Mouse (Mus musculus): ENCODE results near the gene Olfr1328. TPM values are rescaled to one million over a fixed set of nuclear protein-coding genes. Genes with fewer than 3 reads are reported as not detected.
"Not testable (repeated sequence)": the region's sequence is repeated elsewhere in the genome, so short reads cannot be mapped to it uniquely, and the experiment has no call there.

The Olfr1328 gene
- total and polyA plus RNA-seq, 3 experiments = 1.2 to 1.5 (median 1.4) TPM

DNA sequence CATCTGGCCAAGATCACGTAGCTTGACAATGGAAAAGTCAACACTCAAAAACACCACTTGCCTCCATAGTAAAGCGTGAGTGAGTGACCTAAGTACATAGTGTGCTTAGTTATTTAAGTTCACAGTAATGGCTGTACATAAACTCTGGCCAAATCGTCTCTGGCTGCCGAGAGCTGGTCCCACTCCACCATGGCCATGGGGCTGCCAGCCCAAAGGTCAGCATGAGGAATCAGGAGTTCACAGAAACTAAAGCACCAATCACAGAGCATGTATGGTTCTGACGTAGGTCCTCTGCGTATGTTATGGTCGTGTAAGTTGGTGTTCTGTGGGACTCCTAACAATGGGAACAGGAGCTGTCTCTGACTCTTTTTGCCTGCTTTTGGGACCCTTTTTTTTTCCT is 20.4 kb upstream of the Olfr1328 start:
- Histone ChIP-seq H3K9ac (ENCODE audit: insufficient read depth, low read depth) (no peak overlapping the region), H3K27ac (ENCODE audit: insufficient read depth, low read depth) (no peak overlapping the region), H3K36me3 (replicated peaks in 1 of 2; ENCODE audit: control insufficient read depth in 1 of 2, insufficient read depth in 1 of 2, low read length in 1 of 2) (peaks cover 43 to 76% of the 10 kb centered on the region in 2 experiments), H3K27me3 (replicated peaks) (no peaks in the 10 kb centered on the region), H3K79me2 (replicated peaks; ENCODE audit: control insufficient read depth, extremely low read depth, insufficient read depth, poor library complexity, severe bottlenecking) (no peaks in the 10 kb centered on the region), H3K4me2 (ENCODE audit: insufficient read depth, low read depth, poor library complexity, severe bottlenecking) (no peak overlapping the region), H3K4me1 (ENCODE audit: control insufficient read depth in 1 of 2, insufficient read depth in 2 of 2) (peaks cover 0 to 7% of the 10 kb centered on the region in 2 experiments; a peak in 1 of 4 replicates), H3K9me3 (replicated peaks; ENCODE audit: low read length) (no peaks in the 10 kb centered on the region), H3K4me3 (replicated peaks in 1 of 3; ENCODE audit: low read depth in 2 of 3, low read length in 2 of 3, poor library complexity in 1 of 3) (no peak overlapping the region)
- dilution Hi-C loops (cut with MboI; ENCODE audit: extremely low pct_ligation_motif_present, extremely low pct_unique_long_range_greater_than_20kb, low sequenced_read_pairs) (no loop called here), in situ Hi-C loops (cut with MboI; ENCODE audit: low pct_ligation_motif_present, low pct_unique_long_range_greater_than_20kb, low sequenced_read_pairs) (no loop called here)
- TF ChIP-seq NRF1 (IDR thresholded peaks at IDR 0.05; ENCODE audit: low read depth, low read length) = no peak
- no peak for TF ChIP-seq KAT2A (IDR thresholded peaks at IDR 0.05; ENCODE audit: insufficient replicate concordance, low read length)
- TF ChIP-seq HCFC1 (IDR thresholded peaks at IDR 0.05; ENCODE audit: low read depth, low read length) = no peak
- no peak for TF ChIP-seq RCOR1 (conservative IDR thresholded peaks at IDR 0.05; ENCODE audit: low read depth, low read length)
- TF ChIP-seq MEF2A (IDR thresholded peaks at IDR 0.05; ENCODE audit: borderline replicate concordance, low read depth, low read length) = no peak
- TF ChIP-seq TCF12 (IDR thresholded peaks at IDR 0.05; ENCODE audit: low read depth, low read length) = no peak
- no peak for TF ChIP-seq POLR2AphosphoS2 (IDR thresholded peaks at IDR 0.05; ENCODE audit: low read depth, low read length)
- no peak for TF ChIP-seq UBTF (IDR thresholded peaks at IDR 0.05; ENCODE audit: low read depth, low read length)
- no peak for TF ChIP-seq JUND (conservative IDR thresholded peaks at IDR 0.05; ENCODE audit: low read depth, low read length)
- no peak for TF ChIP-seq ETS1 (conservative IDR thresholded peaks at IDR 0.05; ENCODE audit: low read depth, low read length)
- no peak for TF ChIP-seq BHLHE40 (IDR thresholded peaks at IDR 0.05; ENCODE audit: low read depth, low read length)
- TF ChIP-seq IRF4 (IDR thresholded peaks at IDR 0.05; ENCODE audit: low read depth, low read length) = no peak
- no peak for TF ChIP-seq MXI1 (IDR thresholded peaks at IDR 0.05; ENCODE audit: low read depth, low read length)
- DNase-seq (ENCODE audit: extremely low read depth) = no peak

DNA sequence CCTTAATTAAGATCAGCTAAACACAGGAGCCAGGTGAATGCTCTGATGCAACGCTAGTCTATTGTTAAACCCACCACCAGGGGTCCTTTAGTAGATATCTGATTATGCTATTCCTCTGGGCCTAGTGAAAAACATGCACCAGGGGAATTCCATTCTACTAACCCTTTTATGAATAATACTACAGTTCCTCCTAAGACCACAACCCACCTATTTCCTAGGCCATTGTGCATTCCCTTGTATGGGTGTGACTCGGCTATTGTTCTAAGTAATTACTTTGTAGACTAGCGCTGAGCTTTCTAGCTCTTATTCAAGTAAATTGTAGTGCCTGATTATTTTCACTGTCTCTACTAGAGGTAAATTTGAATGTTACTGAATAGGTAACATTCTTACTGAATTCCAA is 7.1 kb downstream of the Olfr1328 start:
- H3K4me3 ChIP-seq (replicated peaks in 1 of 3; ENCODE audit: low read depth in 2 of 3, low read length in 2 of 3, poor library complexity in 1 of 3); dilution Hi-C loops (cut with MboI; ENCODE audit: extremely low pct_ligation_motif_present, extremely low pct_unique_long_range_greater_than_20kb, low sequenced_read_pairs); H3K27me3 ChIP-seq (replicated peaks); H3K9me3 ChIP-seq (replicated peaks; ENCODE audit: low read length); in situ Hi-C loops (cut with MboI; ENCODE audit: low pct_ligation_motif_present, low pct_unique_long_range_greater_than_20kb, low sequenced_read_pairs); H3K4me1 ChIP-seq (ENCODE audit: control insufficient read depth in 1 of 2, insufficient read depth in 2 of 2); H3K9ac ChIP-seq (ENCODE audit: insufficient read depth, low read depth); H3K4me2 ChIP-seq (ENCODE audit: insufficient read depth, low read depth, poor library complexity, severe bottlenecking); DNase-seq (ENCODE audit: extremely low read depth); H3K27ac ChIP-seq (ENCODE audit: insufficient read depth, low read depth); H3K79me2 ChIP-seq (replicated peaks; ENCODE audit: control insufficient read depth, extremely low read depth, insufficient read depth, poor library complexity, severe bottlenecking): not testable (repeated sequence)
- peaks cover 34 to 46% of the 10 kb centered on the region in 2 experiments for H3K36me3 ChIP-seq (replicated peaks in 1 of 2; ENCODE audit: control insufficient read depth in 1 of 2, insufficient read depth in 1 of 2, low read length in 1 of 2)

DNA sequence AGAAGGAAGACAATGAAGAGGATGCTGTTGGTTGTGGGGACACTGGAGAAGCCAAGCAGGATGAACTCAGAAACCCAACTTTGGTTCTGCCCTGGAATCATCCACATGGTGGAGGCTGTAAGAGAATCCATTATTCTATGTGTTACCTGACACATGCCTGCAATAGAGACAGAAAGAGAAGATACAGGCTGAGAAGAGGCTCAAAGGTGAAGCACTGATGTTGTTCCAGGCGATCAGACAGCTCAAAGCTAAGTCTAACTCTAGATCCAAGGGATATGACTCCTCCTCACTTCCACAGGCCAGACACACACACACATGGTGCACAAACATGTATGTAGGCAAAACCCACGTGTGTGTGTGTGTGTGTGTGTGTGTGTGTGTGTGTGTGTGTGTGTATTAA is 21.0 kb downstream of the Olfr1328 start, which contains the start of gene Olfr1329:
Gene Olfr1329 (minus strand): TSS at position 101 of the 400 bp plus-strand sequence.
- H3K79me2 ChIP-seq (replicated peaks; ENCODE audit: control insufficient read depth, extremely low read depth, insufficient read depth, poor library complexity, severe bottlenecking); dilution Hi-C loops (cut with MboI; ENCODE audit: extremely low pct_ligation_motif_present, extremely low pct_unique_long_range_greater_than_20kb, low sequenced_read_pairs); H3K9ac ChIP-seq (ENCODE audit: insufficient read depth, low read depth); H3K27me3 ChIP-seq (replicated peaks); DNase-seq (ENCODE audit: extremely low read depth); H3K9me3 ChIP-seq (replicated peaks; ENCODE audit: low read length); in situ Hi-C loops (cut with MboI; ENCODE audit: low pct_ligation_motif_present, low pct_unique_long_range_greater_than_20kb, low sequenced_read_pairs); H3K4me2 ChIP-seq (ENCODE audit: insufficient read depth, low read depth, poor library complexity, severe bottlenecking); H3K27ac ChIP-seq (ENCODE audit: insufficient read depth, low read depth); H3K4me3 ChIP-seq (replicated peaks in 1 of 3; ENCODE audit: low read depth in 2 of 3, low read length in 2 of 3, poor library complexity in 1 of 3): not testable (repeated sequence)
- Histone ChIP-seq H3K4me1 (ENCODE audit: control insufficient read depth in 1 of 2, insufficient read depth in 2 of 2) (peaks cover 6 to 12% of the 10 kb centered on the region in 2 experiments; a peak in 3 of 4 replicates), H3K36me3 (replicated peaks in 1 of 2; ENCODE audit: control insufficient read depth in 1 of 2, insufficient read depth in 1 of 2, low read length in 1 of 2) (peaks cover 7 to 33% of the 10 kb centered on the region in 2 experiments)

Measured in CH12.LX (cell line).